Mouse (Mus musculus) colon, adult 2 months (tissue): ENCODE data around the gene Rdh14. TPM values are rescaled to one million over a fixed set of nuclear protein-coding genes. Genes with fewer than 3 reads are reported as not detected.

ENCODE experiments used
- polyA plus RNA-seq: library from polyadenylated mRNA; depleted of rRNA; stranded (reverse); fragments of >200 nt; gene quantifications from 2 replicates; pipeline ENCODE4 v1.2.3, GENCODE M21; 2012; rRNA removed

The Rdh14 gene
- 24.4 and 26.6 TPM in 2 replicates for polyA plus RNA-seq

DNA sequence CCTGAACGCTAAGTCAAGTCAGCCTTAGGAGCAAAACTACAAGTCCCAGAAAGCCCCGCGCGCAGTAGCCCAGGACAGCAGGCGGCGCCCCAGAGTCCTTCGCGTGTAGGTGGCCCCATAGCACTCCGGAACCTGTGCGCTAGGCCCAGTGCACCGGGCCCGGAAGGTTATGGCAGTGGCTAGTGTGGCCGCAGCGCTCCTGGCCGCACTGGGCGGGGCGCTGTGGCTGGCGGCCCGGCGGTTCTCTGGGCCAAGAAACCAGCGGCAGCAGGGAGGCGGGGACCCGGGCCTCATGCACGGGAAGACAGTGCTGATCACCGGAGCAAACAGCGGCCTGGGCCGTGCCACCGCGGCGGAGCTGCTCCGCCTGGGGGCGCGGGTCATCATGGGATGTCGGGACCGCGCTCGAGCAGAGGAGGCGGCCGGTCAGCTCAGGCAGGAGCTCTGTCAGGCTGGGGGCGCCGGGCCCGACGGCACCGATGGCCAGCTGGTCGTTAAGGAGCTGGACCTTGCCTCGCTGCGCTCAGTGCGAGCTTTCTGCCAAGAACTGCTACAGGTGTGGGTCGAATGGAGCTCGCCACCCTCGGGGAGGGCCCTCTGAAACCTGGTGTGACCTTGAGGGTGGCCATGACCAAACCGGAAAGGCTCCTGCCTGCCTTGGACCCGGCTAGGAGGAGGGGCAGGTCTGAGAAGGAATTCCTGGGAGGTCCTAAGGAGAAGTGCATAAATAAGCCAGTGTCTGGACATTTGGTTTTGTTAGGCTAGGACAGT, at the start of gene Rdh14:
Gene Rdh14 (plus strand): TSS at position 102 of the 771 bp plus-strand sequence.

GRCm38 (mm10) chr12:10369673-10370072, 20.9 kb upstream of the Rdh14 start, which contains the start of gene Nt5c1b:
Nt5c1b (plus strand) TSS chr12:10369973.

Other genes with a start within 250 kb of the Rdh14 start
- not detected in 2 replicates for gene Nt5c1b, start 20.8 kb upstream of the Rdh14 start, polyA plus RNA-seq